Mouse (Mus musculus) large intestine, adult 2 months (tissue): ENCODE data around the gene Gal3st2b. TPM values are rescaled to one million over a fixed set of nuclear protein-coding genes. Genes with fewer than 3 reads are reported as not detected.
"Not testable (repeated sequence)": the region's sequence is repeated elsewhere in the genome, so short reads cannot be mapped to it uniquely, and the experiment has no call there.

Experiments used
- DNase-seq: peaks from one replicate; pipeline ENCODE4 v3.0.0-alpha.2; 2012; ENCODE audit warnings: low read depth, low spot score
- whole genome bisulfite sequencing: fragments of 180-500 bp; shearing (Covaris S2); methylation state at CpG from one replicate; pipeline ENCODE4 v1.1.7; 2018; 5-methylcytosine and 5-hydroxymethylcytosine counted together
- polyA plus RNA-seq: library from polyadenylated mRNA; depleted of rRNA; stranded (reverse); fragments of >200 nt; gene quantifications from 2 replicates; pipeline ENCODE4 v1.2.3, GENCODE M21; 2012; rRNA removed

Gene Gal3st2b
- polyA plus RNA-seq, 1 experiment: 28.3 TPM

- WGBS: no CpG with 5 or more reads among the region's 4 CpGs
- DNase-seq: not testable (repeated sequence)
Observed at GRCm38 (mm10) chr1:93970797-93971196, 52.7 kb downstream of the Gal3st2b start.

DNA sequence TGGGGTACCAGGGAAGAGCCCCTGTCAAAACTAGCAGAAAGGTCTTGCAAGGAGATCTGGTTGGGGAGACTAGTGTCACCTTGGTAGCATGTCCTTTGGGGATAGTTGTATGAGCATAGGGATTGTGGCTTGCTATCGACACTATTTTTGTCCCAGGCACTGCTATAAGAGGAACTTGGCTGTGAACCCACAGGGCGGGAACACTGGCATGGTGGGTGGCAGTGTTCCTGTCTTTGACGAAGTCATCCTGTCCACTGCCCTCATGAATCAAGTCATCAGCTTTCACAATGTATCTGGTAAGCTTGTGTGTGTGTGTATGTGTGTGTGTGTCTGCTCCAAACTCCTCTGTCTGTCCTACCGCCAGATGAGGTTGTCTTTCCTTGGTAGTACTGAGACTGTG is 57.7 kb downstream of the Gal3st2b start:
- WGBS: 83% methylated on average over 1 of the region's 4 CpGs
- not testable (repeated sequence) for DNase-seq

DNA sequence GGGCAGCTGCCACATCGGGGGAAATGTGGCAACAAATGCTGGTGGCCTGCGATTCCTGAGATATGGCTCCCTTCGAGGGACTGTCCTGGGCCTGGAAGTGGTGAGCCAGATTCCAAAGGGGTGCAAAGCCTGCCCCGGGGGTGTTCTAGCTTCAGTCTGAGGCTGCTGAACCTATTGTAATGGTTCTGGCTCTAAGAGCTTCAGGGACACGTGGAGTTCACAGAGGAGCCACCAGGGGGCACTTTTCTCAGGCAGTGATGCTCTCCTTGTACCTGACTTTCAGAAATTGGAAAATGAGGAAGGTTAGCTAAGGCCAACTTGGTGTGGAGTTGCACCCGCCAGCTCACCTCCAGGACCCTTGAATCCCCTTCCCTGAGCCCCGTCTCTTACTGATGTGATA is 60.2 kb downstream of the Gal3st2b start:
- WGBS: no CpG with 5 or more reads among the region's 7 CpGs
- not testable (repeated sequence) for DNase-seq

GRCm38 (mm10) chr1:93980932-93981331 is 62.8 kb downstream of the Gal3st2b start:
- WGBS: no CpG with 5 or more reads among the region's 2 CpGs
- DNase-seq: not testable (repeated sequence)

GRCm38 (mm10) chr1:93986167-93986566 is 68.1 kb downstream of the Gal3st2b start:
- DNase-seq: no peak
- WGBS: 76% methylated on average over 3 of the region's 3 CpGs

GRCm38 (mm10) chr1:93988786-93989185 is 70.7 kb downstream of the Gal3st2b start:
- DNase-seq: no peak

DNA sequence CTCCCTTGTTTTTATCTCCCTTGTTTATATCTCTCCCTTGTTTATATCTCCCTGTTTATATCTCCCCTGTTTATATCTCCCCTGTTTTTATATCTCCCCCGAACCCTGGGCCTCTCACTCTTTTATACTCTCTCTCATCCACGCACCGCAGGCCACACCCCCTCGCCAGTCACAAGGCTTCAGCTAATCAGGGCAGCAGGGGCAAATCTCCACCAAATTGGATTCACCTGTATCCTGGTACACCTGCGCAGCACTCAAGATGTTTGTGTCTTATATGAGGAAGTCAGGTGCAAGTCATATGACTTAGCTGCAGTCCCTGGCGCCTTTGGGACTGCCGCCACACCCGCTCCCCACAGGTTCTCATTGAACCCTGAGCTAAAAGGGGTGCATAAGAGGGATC is 72.1 kb downstream of the Gal3st2b start, which contains the start of gene Gal3st2c:
Gene Gal3st2c, plus strand, starts transcription at position 301 of the 400 bp plus-strand sequence.
- DNase-seq: not testable (repeated sequence)
- 66% methylated on average over 7 of the region's 8 CpGs for WGBS

More at GRCm38 (mm10) chr1:93988786-93989185, 70.7 kb downstream of the Gal3st2b start:
- WGBS: 51% methylated on average over 3 of the region's 3 CpGs

DNA sequence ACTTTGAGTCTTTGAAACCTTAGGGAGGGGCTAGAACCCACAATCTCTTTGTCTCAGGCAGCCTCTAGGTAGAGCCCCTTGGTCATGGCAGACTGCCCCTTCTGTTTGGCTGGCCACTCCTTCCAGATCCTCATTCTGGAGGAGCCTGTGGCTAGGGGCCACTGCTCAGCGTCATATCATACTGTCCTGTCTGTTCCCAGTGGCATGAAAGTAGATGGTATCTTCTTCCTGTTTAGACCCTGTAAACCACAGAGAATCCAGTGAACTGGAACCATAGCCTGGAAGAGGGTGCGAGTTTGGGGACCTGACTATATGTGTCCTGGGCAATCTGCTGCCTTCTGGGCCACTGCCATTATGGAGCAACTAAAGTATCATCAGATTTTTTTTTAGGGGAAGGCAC is 73.0 kb downstream of the Gal3st2b start:
- DNase-seq: not testable (repeated sequence)
- WGBS: 75% methylated on average over 2 of the region's 2 CpGs

GRCm38 (mm10) chr1:93991491-93991890 is 73.4 kb downstream of the Gal3st2b start:
- WGBS: 74% methylated on average over 3 of the region's 3 CpGs
- not testable (repeated sequence) for DNase-seq

Other genes with a start within 250 kb of the Gal3st2b start
- gene Bok, start 232.7 kb upstream of the Gal3st2b start, polyA plus RNA-seq: 23.9 and 25.5 TPM in 2 replicates
- 43.7 and 52.2 TPM in 2 replicates for gene Atg4b, start 166.8 kb upstream of the Gal3st2b start, polyA plus RNA-seq
- gene Thap4, start 163.4 kb upstream of the Gal3st2b start, polyA plus RNA-seq: 113 and 122 TPM in 2 replicates
- 43.9 and 54.5 TPM in 2 replicates for gene Dtymk, start 116.4 kb upstream of the Gal3st2b start, polyA plus RNA-seq
- gene Ing5, start 114.3 kb upstream of the Gal3st2b start, polyA plus RNA-seq: 5.0 and 5.6 TPM in 2 replicates
- 8.7 and 15.9 TPM in 2 replicates for gene D2hgdh, start 93.4 kb upstream of the Gal3st2b start, polyA plus RNA-seq
- gene Gal3st2, start 57.0 kb upstream of the Gal3st2b start, polyA plus RNA-seq: 13.6 and 31.8 TPM in 2 replicates
- gene Gal3st2c, start 72.2 kb downstream of the Gal3st2b start, polyA plus RNA-seq: 0.11 and 0.22 TPM in 2 replicates
- not detected in 2 replicates for gene Neu4, start 102.1 kb downstream of the Gal3st2b start, polyA plus RNA-seq
- gene Pdcd1, start 134.2 kb downstream of the Gal3st2b start, polyA plus RNA-seq: 1.3 and 1.7 TPM in 2 replicates